Comparison of ENCODE assay signal across 21 mouse cellular contexts in genomic region chr8:11560220-11560619, GRCm38 (mm10). TPM values are rescaled to one million over a fixed set of nuclear protein-coding genes. Genes with fewer than 3 reads are reported as not detected.
DNase-seq lines count a peak whose midpoint lies in the region; ATAC-seq and TF ChIP-seq lines count a peak whose summit lies in the region.
"Had no signal": no experiment of that assay in that cellular context is flagged by ENCODE, and none has a peak within 500 bp of the region (broad histone marks: within the 10 kb centered on the region; RNA-seq: fewer than 3 reads in every experiment).

No protein-coding gene starts in this region.

- TF ChIP-seq CTCF in layer of hippocampus, adult 2 months (conservative IDR thresholded peaks at IDR 0.05) = no peak

- no peak for DNase-seq in embryonic facial prominence, embryonic 10.5 days (ENCODE audit: low spot score)
- DNase-seq in layer of hippocampus, adult 11-12 months (ENCODE audit: low spot score) = peak; percentile 3
- DNase-seq in layer of hippocampus, adult 2 months (ENCODE audit: low spot score in 2 of 2) = no peak
- no peak for DNase-seq in MN1 (ENCODE audit: low spot score)
- DNase-seq: adrenal gland, adult 2 months; adrenal gland, postnatal 25 days; cerebellum, adult 2 months; cerebellum, postnatal 25 days; heart, adult 2 months; heart, postnatal 4 days had no signal

- H3K9me3 ChIP-seq in embryonic facial prominence, embryonic 13.5 days = no peaks in the 10 kb centered on the region
- peaks cover 6% of the 10 kb centered on the region; the same call in 1 of the 2 replicates for H3K9me3 ChIP-seq in embryonic facial prominence, embryonic 10.5 days
- H3K9me3 ChIP-seq in megakaryocyte, embryonic 14.5 days = peaks cover 7% of the 10 kb centered on the region
- H3K9me3 ChIP-seq: embryonic facial prominence, embryonic 15.5 days; heart, embryonic 13.5 days; hindbrain, embryonic 12.5 days had no signal

- H3K4me1 ChIP-seq in embryonic facial prominence, embryonic 13.5 days = peaks cover 12% of the 10 kb centered on the region
- H3K4me1 ChIP-seq in embryonic facial prominence, embryonic 10.5 days = peaks cover 18% of the 10 kb centered on the region
- H3K4me1 ChIP-seq in megakaryocyte, embryonic 14.5 days = peaks cover 55% of the 10 kb centered on the region

- peak overlapping the region; percentile 7; the same call in 1 of the 2 replicates for H3K27ac ChIP-seq in embryonic facial prominence, embryonic 13.5 days
- no peak overlapping the region for H3K27ac ChIP-seq in embryonic facial prominence, embryonic 10.5 days (replicated peaks)
- no peak overlapping the region for H3K27ac ChIP-seq in layer of hippocampus, adult 2 months
- H3K27ac ChIP-seq: embryonic facial prominence, embryonic 15.5 days; forebrain, embryonic 10.5 days; heart, adult 2 months; heart, embryonic 13.5 days; hindbrain, embryonic 12.5 days had no signal

- H3K4me2 ChIP-seq in embryonic facial prominence, embryonic 13.5 days = no peak overlapping the region
- H3K4me2 ChIP-seq: embryonic facial prominence, embryonic 15.5 days had no signal

- no peak for ATAC-seq in embryonic facial prominence, embryonic 13.5 days (ENCODE audit: insufficient number of reproducible peaks, insufficient read depth, low FRiP score, low TSS enrichment, low read depth)
- ATAC-seq in megakaryocyte, adult 5-6 weeks (ENCODE audit: poor library complexity, severe bottlenecking) = no peak
- ATAC-seq: forebrain, embryonic 14.5 days; hindbrain, embryonic 16.5 days; inflammation-experienced regulatory T-cells, adult 6 months had no signal

- H3K4me3 ChIP-seq in embryonic facial prominence, embryonic 13.5 days = no peak overlapping the region
- H3K4me3 ChIP-seq in embryonic facial prominence, embryonic 10.5 days = no peak overlapping the region
- no peak overlapping the region for H3K4me3 ChIP-seq in layer of hippocampus, adult 2 months
- peak overlapping the region; percentile 38 for H3K4me3 ChIP-seq in megakaryocyte, embryonic 14.5 days (replicated peaks)
- H3K4me3 ChIP-seq: embryonic facial prominence, embryonic 15.5 days; heart, adult 2 months; hindbrain, embryonic 12.5 days had no signal

- peaks cover 40% of the 10 kb centered on the region for H3K36me3 ChIP-seq in embryonic facial prominence, embryonic 13.5 days
- peaks cover 42% of the 10 kb centered on the region for H3K36me3 ChIP-seq in embryonic facial prominence, embryonic 10.5 days (replicated peaks)
- peaks cover 48% of the 10 kb centered on the region for H3K36me3 ChIP-seq in megakaryocyte, embryonic 14.5 days (replicated peaks; ENCODE audit: low read length)

- no peaks in the 10 kb centered on the region for H3K27me3 ChIP-seq in embryonic facial prominence, embryonic 13.5 days
- no peaks in the 10 kb centered on the region for H3K27me3 ChIP-seq in embryonic facial prominence, embryonic 10.5 days (replicated peaks; ENCODE audit: low read depth, poor library complexity, severe bottlenecking)
- no peaks in the 10 kb centered on the region for H3K27me3 ChIP-seq in megakaryocyte, embryonic 14.5 days (replicated peaks)
- H3K27me3 ChIP-seq: CH12.LX; embryonic facial prominence, embryonic 15.5 days; heart, embryonic 13.5 days; hindbrain, embryonic 12.5 days had no signal

- no peak overlapping the region for H3K9ac ChIP-seq in embryonic facial prominence, embryonic 13.5 days
- H3K9ac ChIP-seq: embryonic facial prominence, embryonic 15.5 days; hindbrain, embryonic 12.5 days had no signal

- 75% methylated on average over 9 of the region's 9 CpGs for WGBS in embryonic facial prominence, embryonic 13.5 days
- WGBS in embryonic facial prominence, embryonic 10.5 days = 89% methylated on average over 9 of the region's 9 CpGs

RNA-seq across cellular contexts. Expression of gene Ing1, which starts 4.8 kb away (rescaled TPM):
- polyA plus RNA-seq in embryonic facial prominence, embryonic 13.5 days (2015; fragmentation: Nextera tagmentation; extraction: Ambion mirVana) = 36.4 and 38.3 TPM in 2 replicates
- polyA plus RNA-seq in embryonic facial prominence, embryonic 10.5 days (2016; fragmentation: Nextera tagmentation; extraction: Ambion mirVana) = 31.1 and 32.6 TPM in 2 replicates
- 10 to 100 TPM; 37.1 TPM for total RNA-seq in layer of hippocampus, adult 2 months (2021)
- 5.4 and 39.4 TPM in 2 replicates for polyA plus RNA-seq in megakaryocyte, embryonic 14.5 days (2012; ENCODE audit: insufficient read depth, low replicate concordance)
- 42.5 and 42.9 TPM in 2 replicates for total RNA-seq in megakaryocyte, adult 5-6 weeks (2015)
- 47.4 and 55.3 TPM in 2 replicates for total RNA-seq in megakaryocyte, adult 5-6 weeks (2017)

RNA-seq across cellular contexts. Expression of gene Cars2, which starts 9.6 kb away (rescaled TPM):
- 25.7 and 29.7 TPM in 2 replicates for polyA plus RNA-seq in embryonic facial prominence, embryonic 13.5 days (2015; fragmentation: Nextera tagmentation; extraction: Ambion mirVana)
- 17.9 and 18.6 TPM in 2 replicates for polyA plus RNA-seq in embryonic facial prominence, embryonic 10.5 days (2016; fragmentation: Nextera tagmentation; extraction: Ambion mirVana)
- 10 to 100 TPM; 22.7 to 26.5 TPM for total RNA-seq in layer of hippocampus, adult 2 months (2021)
- polyA plus RNA-seq in megakaryocyte, embryonic 14.5 days (2012; ENCODE audit: insufficient read depth, low replicate concordance) = 18.7 and 22.5 TPM in 2 replicates
- 17.2 and 20.7 TPM in 2 replicates for total RNA-seq in megakaryocyte, adult 5-6 weeks (2015)
- total RNA-seq in megakaryocyte, adult 5-6 weeks (2017) = 23.3 and 25.5 TPM in 2 replicates
